Mouse (Mus musculus): Measurements from ENCODE around the gene Dus3l. TPM values are rescaled to one million over a fixed set of nuclear protein-coding genes. Genes with fewer than 3 reads are reported as not detected.

Dus3l gene
- polyA plus RNA-seq (2012; rRNA removed) = 71.6 and 85.6 TPM in 2 replicates

GRCm38 (mm10) chr17:56764474-56765354 lies at the start of gene Dus3l:
Dus3l (plus strand) TSS chr17:56764757.

GRCm38 (mm10) chr17:56717363-56718058 lies 47.0 kb upstream of the Dus3l start, which contains the start of the genes Ndufa11 and Vmac:
Ndufa11 (plus strand) TSS chr17:56717767.
Vmac (minus strand) TSS chr17:56718022.

GRCm38 (mm10) chr17:56757416-56758123 lies 7.0 kb upstream of the Dus3l start, which contains the start of gene Nrtn:
Nrtn (minus strand) TSS chr17:56757530.

GRCm38 (mm10) chr17:56769950-56770349 lies 5.4 kb downstream of the Dus3l start, which contains the start of gene Prr22:
Prr22 (plus strand) TSS chr17:56770250.

Other genes with a start within 250 kb of the Dus3l start
- 1.8 and 2.0 TPM in 2 replicates for gene Gm20219, start 210.4 kb upstream of the Dus3l start, polyA plus RNA-seq (2012; rRNA removed)
- gene Safb2, start 180.2 kb upstream of the Dus3l start, polyA plus RNA-seq (2012; rRNA removed) = 148 and 517 TPM in 2 replicates
- gene Safb, start 179.9 kb upstream of the Dus3l start, polyA plus RNA-seq (2012; rRNA removed) = 177 and 374 TPM in 2 replicates
- 82.8 and 133 TPM in 2 replicates for gene 2410015M20Rik, start 155.0 kb upstream of the Dus3l start, polyA plus RNA-seq (2012; rRNA removed)
- 2,072 and 2,507 TPM in 2 replicates for gene Rpl36, start 151.3 kb upstream of the Dus3l start, polyA plus RNA-seq (2012; rRNA removed)
- 75.5 and 88.4 TPM in 2 replicates for gene Lonp1, start 137.9 kb upstream of the Dus3l start, polyA plus RNA-seq (2012; rRNA removed)
- gene Catsperd, start 136.6 kb upstream of the Dus3l start, polyA plus RNA-seq (2012; rRNA removed) = 0.98 and 1.3 TPM in 2 replicates
- 132 and 154 TPM in 2 replicates for gene Ranbp3, start 91.5 kb upstream of the Dus3l start, polyA plus RNA-seq (2012; rRNA removed)
- gene Ndufa11, start 47.0 kb upstream of the Dus3l start, polyA plus RNA-seq (2012; rRNA removed) = 147 and 215 TPM in 2 replicates
- gene Vmac, start 46.7 kb upstream of the Dus3l start, polyA plus RNA-seq (2012; rRNA removed) = 11.3 and 14.1 TPM in 2 replicates
- 6.7 and 11.9 TPM in 2 replicates for gene Nrtn, start 7.2 kb upstream of the Dus3l start, polyA plus RNA-seq (2012; rRNA removed)
- 3.1 and 3.6 TPM in 2 replicates for gene Prr22, start 5.5 kb downstream of the Dus3l start, polyA plus RNA-seq (2012; rRNA removed)
- gene Rfx2, start 66.3 kb downstream of the Dus3l start, polyA plus RNA-seq (2012; rRNA removed) = 7.5 and 8.4 TPM in 2 replicates
- not detected in 2 replicates for gene Acsbg2, start 109.7 kb downstream of the Dus3l start, polyA plus RNA-seq (2012; rRNA removed)
- gene 1700061G19Rik, start 110.7 kb downstream of the Dus3l start, polyA plus RNA-seq (2012; rRNA removed) = 0.04 TPM in 1 of 2 replicates, not detected in the other
- gene Mllt1, start 170.7 kb downstream of the Dus3l start, polyA plus RNA-seq (2012; rRNA removed) = 95.9 and 103 TPM in 2 replicates
- not detected in 2 replicates for gene Acer1, start 217.4 kb downstream of the Dus3l start, polyA plus RNA-seq (2012; rRNA removed)
- gene Clpp, start 225.5 kb downstream of the Dus3l start, polyA plus RNA-seq (2012; rRNA removed) = 96.5 and 130 TPM in 2 replicates
- 22.3 and 23.3 TPM in 2 replicates for gene Alkbh7, start 232.6 kb downstream of the Dus3l start, polyA plus RNA-seq (2012; rRNA removed)
- 0.17 TPM in 1 of 2 replicates, not detected in the other for gene Pspn, start 235.3 kb downstream of the Dus3l start, polyA plus RNA-seq (2012; rRNA removed)
- 82.8 and 142 TPM in 2 replicates for gene Gtf2f1, start 246.5 kb downstream of the Dus3l start, polyA plus RNA-seq (2012; rRNA removed)
- gene Gm17949, start 246.7 kb downstream of the Dus3l start, polyA plus RNA-seq (2012; rRNA removed) = 0.05 and 0.08 TPM in 2 replicates

Measured in central nervous system, embryonic 11.5 days (tissue).